Mouse (Mus musculus) monocyte, adult 2 months (primary cell): ENCODE measurements around the gene Cpeb4.

ENCODE experiments used
- DNase-seq, 2 experiments: peaks; one replicate each; pipeline ENCODE4 v3.0.0; 2022; ENCODE audit warnings: low spot score in 2 of 2, low read depth in 1 of 2

Cpeb4 gene

GRCm38 (mm10) chr11:31896905-31897304, 24.9 kb downstream of the Cpeb4 start:
- no peak for DNase-seq

- no peak for DNase-seq
These were observed 27.2 kb downstream of the Cpeb4 start for GRCm38 (mm10) chr11:31899166-31899565.

GRCm38 (mm10) chr11:31900736-31901135, 28.7 kb downstream of the Cpeb4 start:
- DNase-seq: no peak

- DNase-seq: no peak
These were observed 30.4 kb downstream of the Cpeb4 start for GRCm38 (mm10) chr11:31902251-31903001.

GRCm38 (mm10) chr11:31906499-31906898, 34.5 kb downstream of the Cpeb4 start:
- DNase-seq: no peak

GRCm38 (mm10) chr11:31907650-31908049, 35.6 kb downstream of the Cpeb4 start:
- DNase-seq: no peak

GRCm38 (mm10) chr11:31912958-31913357, 40.9 kb downstream of the Cpeb4 start:
- no peak for DNase-seq

- no peak for DNase-seq
These were observed 45.8 kb downstream of the Cpeb4 start for GRCm38 (mm10) chr11:31917769-31918168.

- DNase-seq: no peak
These were observed 58.0 kb downstream of the Cpeb4 start for GRCm38 (mm10) chr11:31930051-31930450.

GRCm38 (mm10) chr11:31935652-31936051, 63.6 kb downstream of the Cpeb4 start:
- no peak for DNase-seq

- DNase-seq: no peak
These were observed 65.0 kb downstream of the Cpeb4 start for GRCm38 (mm10) chr11:31936910-31937525.

GRCm38 (mm10) chr11:31940898-31941639, 69.1 kb downstream of the Cpeb4 start:
- no peak for DNase-seq

GRCm38 (mm10) chr11:31941640-31942638, 69.9 kb downstream of the Cpeb4 start:
- no peak for DNase-seq

GRCm38 (mm10) chr11:31945471-31945870, 73.5 kb downstream of the Cpeb4 start:
- no peak for DNase-seq

- DNase-seq: no peak
These were observed 76.7 kb downstream of the Cpeb4 start for GRCm38 (mm10) chr11:31948462-31949330.

GRCm38 (mm10) chr11:31949331-31949785, 77.3 kb downstream of the Cpeb4 start:
- no peak for DNase-seq

- no peak for DNase-seq
These were observed 88.1 kb downstream of the Cpeb4 start for GRCm38 (mm10) chr11:31960071-31960470.

- no peak for DNase-seq
These were observed 92.0 kb downstream of the Cpeb4 start for GRCm38 (mm10) chr11:31963993-31964392.

GRCm38 (mm10) chr11:31965256-31966134, 93.5 kb downstream of the Cpeb4 start, which contains the start of gene 4930524B15Rik:
Gene 4930524B15Rik, plus strand, starts transcription at chr11:31965592.
- no peak for DNase-seq
